Mouse (Mus musculus) limb, embryonic 15.5 days (tissue): ENCODE measurements at regions not wholly inside any gene's neighbourhood (a gene's known extent, or its start where the extent isn't known, plus 50 kb on each side); places are given as distances from the start of the nearest gene placed in this dataset.
"Not testable (repeated sequence)": the region's sequence is repeated elsewhere in the genome, so short reads cannot be mapped to it uniquely, and the experiment has no call there.

Experiments
- ATAC-seq: fragments of 200-750 bp; cut with Nextera tagmentation; 2 replicates; pipeline ENCODE4 v1.8.0; 2017; ENCODE audit warnings: low read depth, moderate TSS enrichment; ENCODE audit not compliant: insufficient number of reproducible peaks, low FRiP score, low TSS enrichment
- H3K27ac ChIP-seq: fragments of 300-500 bp; sonication (generic); 2 replicates; pipeline ENCODE4 v1.5.1; 2015; ENCODE audit warnings: moderate library complexity, mild to moderate bottlenecking, inconsistent platforms
- H3K27me3 ChIP-seq: fragments of 300-500 bp; sonication (generic); 2 replicates; pipeline ENCODE4 v1.6.1; 2015; ENCODE audit warnings: inconsistent platforms
- H3K36me3 ChIP-seq: fragments of 300-500 bp; sonication (generic); 2 replicates; pipeline ENCODE4 v1.6.1; 2015; ENCODE audit warnings: inconsistent platforms
- H3K4me1 ChIP-seq: fragments of 300-500 bp; sonication (generic); 2 replicates; pipeline ENCODE4 v1.6.1; 2015; ENCODE audit warnings: inconsistent platforms
- H3K4me2 ChIP-seq: fragments of 300-500 bp; sonication (generic); 2 replicates; pipeline ENCODE4 v1.6.1; 2015; ENCODE audit warnings: mild to moderate bottlenecking, inconsistent platforms
- H3K4me3 ChIP-seq: fragments of 300-500 bp; sonication (generic); 2 replicates; pipeline ENCODE4 v1.5.1; 2015; ENCODE audit warnings: mild to moderate bottlenecking, inconsistent platforms
- H3K9ac ChIP-seq: fragments of 300-500 bp; sonication (generic); 2 replicates; pipeline ENCODE4 v1.6.1; 2015; ENCODE audit warnings: inconsistent platforms
- H3K9me3 ChIP-seq: fragments of 300-500 bp; sonication (generic); 2 replicates; pipeline ENCODE4 v1.6.1; 2016; ENCODE audit warnings: inconsistent platforms
- WGBS: fragments of 180-500 bp; shearing (Covaris S2); methylation state at CpG from one replicate; pipeline ENCODE4 v1.1.7; 2015; 5-methylcytosine and 5-hydroxymethylcytosine counted together

- H3K9me3 ChIP-seq: no peaks in the 10 kb centered on the region
- no peak overlapping the region for H3K4me3 ChIP-seq
- H3K9ac ChIP-seq: no peak overlapping the region
- no peak overlapping the region for H3K27ac ChIP-seq
- WGBS: 83% methylated on average over 4 of the region's 4 CpGs
- no peaks in the 10 kb centered on the region for H3K36me3 ChIP-seq
- H3K4me2 ChIP-seq: no peak overlapping the region
- ATAC-seq: no peak
- no peaks in the 10 kb centered on the region for H3K4me1 ChIP-seq
- H3K27me3 ChIP-seq: no peaks in the 10 kb centered on the region
These were observed 88.9 kb upstream of the Ifngr1 start for GRCm38 (mm10) chr10:19502874-19503273.

- Histone ChIP-seq H3K36me3 (no peaks in the 10 kb centered on the region), H3K4me3 (no peak overlapping the region), H3K27me3 (no peaks in the 10 kb centered on the region), H3K27ac (no peak overlapping the region), H3K4me1 (no peaks in the 10 kb centered on the region), H3K4me2 (no peak overlapping the region), H3K9ac (no peak overlapping the region), H3K9me3 (no peaks in the 10 kb centered on the region)
- no peak for ATAC-seq
- WGBS: 50% methylated on average over 8 of the region's 8 CpGs
These were observed 87.6 kb upstream of the Ifngr1 start for GRCm38 (mm10) chr10:19503846-19504765.

GRCm38 (mm10) chr10:19505174-19505573, 86.6 kb upstream of the Ifngr1 start:
- H3K4me2 ChIP-seq: no peak overlapping the region
- H3K4me3 ChIP-seq: no peak overlapping the region
- no peak for ATAC-seq
- H3K36me3 ChIP-seq: no peaks in the 10 kb centered on the region
- WGBS: 93% methylated on average over 1 of the region's 1 CpGs
- no peaks in the 10 kb centered on the region for H3K9me3 ChIP-seq
- H3K9ac ChIP-seq: no peak overlapping the region
- H3K27me3 ChIP-seq: no peaks in the 10 kb centered on the region
- H3K4me1 ChIP-seq: no peaks in the 10 kb centered on the region
- H3K27ac ChIP-seq: no peak overlapping the region

GRCm38 (mm10) chr10:19505979-19506378, 85.8 kb upstream of the Ifngr1 start:
- no peak for ATAC-seq
- H3K27me3 ChIP-seq: no peaks in the 10 kb centered on the region
- H3K9ac ChIP-seq: no peak overlapping the region
- no peaks in the 10 kb centered on the region for H3K36me3 ChIP-seq
- WGBS: 72% methylated on average over 6 of the region's 6 CpGs
- H3K27ac ChIP-seq: no peak overlapping the region
- H3K4me2 ChIP-seq: no peak overlapping the region
- H3K9me3 ChIP-seq: no peaks in the 10 kb centered on the region
- H3K4me3 ChIP-seq: no peak overlapping the region
- no peaks in the 10 kb centered on the region for H3K4me1 ChIP-seq

- no peak overlapping the region for H3K4me3 ChIP-seq
- no peaks in the 10 kb centered on the region for H3K36me3 ChIP-seq
- H3K9ac ChIP-seq: no peak overlapping the region
- H3K27ac ChIP-seq: no peak overlapping the region
- no peaks in the 10 kb centered on the region for H3K27me3 ChIP-seq
- H3K9me3 ChIP-seq: no peaks in the 10 kb centered on the region
- no peaks in the 10 kb centered on the region for H3K4me1 ChIP-seq
- ATAC-seq: no peak
- no peak overlapping the region for H3K4me2 ChIP-seq
These were observed 85.3 kb upstream of the Ifngr1 start for GRCm38 (mm10) chr10:19506434-19506833.

GRCm38 (mm10) chr10:19508221-19508745, 83.5 kb upstream of the Ifngr1 start:
- H3K27me3 ChIP-seq: no peaks in the 10 kb centered on the region

GRCm38 (mm10) chr10:19510047-19510446, 81.7 kb upstream of the Ifngr1 start:
- 56% methylated on average over 10 of the region's 10 CpGs for WGBS
- Histone ChIP-seq H3K27ac (no peak overlapping the region), H3K4me1 (no peaks in the 10 kb centered on the region)

More at GRCm38 (mm10) chr10:19508221-19508745, 83.5 kb upstream of the Ifngr1 start:
- Histone ChIP-seq H3K4me1 (no peaks in the 10 kb centered on the region), H3K4me2 (no peak overlapping the region), H3K36me3 (no peaks in the 10 kb centered on the region), H3K4me3 (no peak overlapping the region), H3K27ac (no peak overlapping the region), H3K9ac (no peak overlapping the region), H3K9me3 (no peaks in the 10 kb centered on the region)
- no peak for ATAC-seq
- WGBS: 71% methylated on average over 5 of the region's 5 CpGs

GRCm38 (mm10) chr10:19514366-19514765, 77.4 kb upstream of the Ifngr1 start:
- not testable (repeated sequence) for H3K9ac ChIP-seq, H3K4me1 ChIP-seq, H3K27me3 ChIP-seq, H3K36me3 ChIP-seq, ATAC-seq, H3K9me3 ChIP-seq, H3K4me3 ChIP-seq, H3K27ac ChIP-seq, H3K4me2 ChIP-seq

More at GRCm38 (mm10) chr10:19510047-19510446, 81.7 kb upstream of the Ifngr1 start:
- Histone ChIP-seq H3K27me3 (no peaks in the 10 kb centered on the region), H3K9ac (no peak overlapping the region), H3K36me3 (no peaks in the 10 kb centered on the region), H3K4me3 (no peak overlapping the region), H3K9me3 (no peaks in the 10 kb centered on the region), H3K4me2 (no peak overlapping the region)
- no peak for ATAC-seq

- no peak for ATAC-seq
- Histone ChIP-seq H3K4me2 (no peak overlapping the region), H3K9ac (no peak overlapping the region), H3K36me3 (no peaks in the 10 kb centered on the region), H3K9me3 (no peaks in the 10 kb centered on the region), H3K27ac (no peak overlapping the region), H3K27me3 (no peaks in the 10 kb centered on the region), H3K4me1 (no peaks in the 10 kb centered on the region), H3K4me3 (no peak overlapping the region)
- WGBS: 95% methylated on average over 2 of the region's 2 CpGs
These were observed 76.9 kb upstream of the Ifngr1 start for GRCm38 (mm10) chr10:19514837-19515236.

- H3K27ac ChIP-seq: no peak overlapping the region
- no peaks in the 10 kb centered on the region for H3K9me3 ChIP-seq
- H3K4me2 ChIP-seq: no peak overlapping the region
- H3K4me1 ChIP-seq: no peaks in the 10 kb centered on the region
- H3K36me3 ChIP-seq: no peaks in the 10 kb centered on the region
- H3K27me3 ChIP-seq: no peaks in the 10 kb centered on the region
- no peak overlapping the region for H3K9ac ChIP-seq
- no peak overlapping the region for H3K4me3 ChIP-seq
- 92% methylated on average over 3 of the region's 3 CpGs for WGBS
- ATAC-seq: no peak
These were observed 75.7 kb upstream of the Ifngr1 start for GRCm38 (mm10) chr10:19516011-19516410.

GRCm38 (mm10) chr10:19517093-19517492, 74.7 kb upstream of the Ifngr1 start:
- Histone ChIP-seq H3K4me3 (no peak overlapping the region), H3K27ac (no peak overlapping the region), H3K27me3 (no peaks in the 10 kb centered on the region), H3K36me3 (no peaks in the 10 kb centered on the region), H3K4me1 (no peaks in the 10 kb centered on the region), H3K9ac (no peak overlapping the region), H3K4me2 (no peak overlapping the region), H3K9me3 (no peaks in the 10 kb centered on the region)
- WGBS: 78% methylated on average over 2 of the region's 2 CpGs
- no peak for ATAC-seq

GRCm38 (mm10) chr10:19518763-19519162, 73.0 kb upstream of the Ifngr1 start:
- WGBS: 11% methylated on average over 6 of the region's 6 CpGs
- Histone ChIP-seq H3K36me3 (no peaks in the 10 kb centered on the region), H3K9me3 (no peaks in the 10 kb centered on the region), H3K4me2 (no peak overlapping the region), H3K9ac (no peak overlapping the region), H3K4me1 (no peaks in the 10 kb centered on the region), H3K27me3 (no peaks in the 10 kb centered on the region), H3K4me3 (no peak overlapping the region), H3K27ac (no peak overlapping the region)
- no peak for ATAC-seq
